Mouse (Mus musculus): ENCODE results near the gene Erbb2. TPM values are rescaled to one million over a fixed set of nuclear protein-coding genes. Genes with fewer than 3 reads are reported as not detected.

Gene Erbb2
- polyA plus RNA-seq, 1 experiment from 2014 or later: 54.9 TPM

DNA sequence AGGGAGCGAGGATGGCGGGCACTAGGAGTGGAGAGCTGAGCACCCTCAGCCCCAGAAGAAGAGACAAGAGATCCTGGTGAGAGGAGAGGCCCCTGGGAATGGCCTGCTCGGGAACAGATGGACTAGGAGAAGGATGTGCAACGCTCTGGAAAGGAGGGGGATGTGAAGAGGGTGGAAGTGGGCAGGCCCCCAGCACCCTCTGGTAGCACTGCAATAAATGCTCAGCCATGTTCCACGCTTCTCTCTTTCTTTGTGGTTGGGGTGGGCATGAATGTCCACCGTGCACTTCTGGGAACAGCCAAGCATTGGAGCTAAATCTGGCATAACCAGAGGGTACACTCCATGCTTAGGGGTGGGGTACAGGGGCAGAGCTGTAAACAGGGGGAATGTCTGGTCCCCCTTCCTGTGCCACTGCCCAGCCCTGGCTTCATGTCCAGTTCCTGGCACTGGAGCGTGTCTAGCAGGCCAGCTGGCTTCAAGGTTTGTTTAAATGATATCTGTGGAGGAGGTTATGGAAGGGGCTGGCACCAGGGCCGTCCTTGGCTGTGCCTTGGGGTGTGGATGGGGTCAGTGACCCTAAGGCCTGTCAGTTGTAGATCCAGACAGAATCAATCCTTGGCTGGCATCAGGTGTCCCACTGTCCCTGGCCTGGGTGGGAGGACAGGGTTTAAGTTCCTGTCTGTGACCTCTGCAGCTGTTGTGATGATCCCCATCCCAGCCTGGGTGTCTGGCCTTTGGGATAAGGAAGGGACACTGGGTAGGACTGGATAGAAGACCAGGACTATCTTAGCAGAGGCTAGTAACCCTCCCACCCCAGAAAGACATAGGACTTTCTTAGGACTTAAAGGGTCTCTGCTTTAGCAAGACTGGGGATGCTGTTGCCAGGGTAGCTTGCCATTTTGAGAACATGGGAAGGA, 27.3 kb upstream of the Erbb2 start:
- no peak overlapping the region for H3K4me3 ChIP-seq (ENCODE audit: low read length)
- no peaks in the 10 kb centered on the region for H3K9me3 ChIP-seq (ENCODE audit: low read length)
- H3K36me3 ChIP-seq (ENCODE audit: insufficient read depth, low read length): peaks cover 9% of the 10 kb centered on the region
- peaks cover 27% of the 10 kb centered on the region for H3K27me3 ChIP-seq (ENCODE audit: insufficient read depth, low read length)
- H3K4me2 ChIP-seq (replicated peaks; ENCODE audit: low read depth, low read length): no peak overlapping the region
- WGBS: 38% methylated on average over 8 of the region's 8 CpGs
- H3K9ac ChIP-seq (replicated peaks; ENCODE audit: low read length): no peak overlapping the region
- peaks cover 24% of the 10 kb centered on the region for H3K4me1 ChIP-seq (ENCODE audit: insufficient read depth, low read length)
- ATAC-seq (ENCODE audit: low FRiP score, low TSS enrichment): peak; percentile 49; the same call in 1 of the 2 replicates
- H3K27ac ChIP-seq (ENCODE audit: low read length): peak overlapping the region; percentile 54

GRCm38 (mm10) chr11:98385638-98386585, 26.4 kb upstream of the Erbb2 start, which contains the start of gene Pnmt:
Gene Pnmt (plus strand): TSS chr11:98386450.
- Histone ChIP-seq H3K4me2 (replicated peaks; ENCODE audit: low read depth, low read length) (no peak within 1 kb of the TSS; the same call in 1 of the 2 replicates), H3K4me1 (ENCODE audit: insufficient read depth, low read length) (peaks cover 24% of the 10 kb centered on the region), H3K4me3 (ENCODE audit: low read length) (no peak within 1 kb of the TSS), H3K36me3 (ENCODE audit: insufficient read depth, low read length) (peaks cover under 1% of the 10 kb centered on the region; the same call in 1 of the 2 replicates), H3K27ac (ENCODE audit: low read length) (no peak within 1 kb of the TSS), H3K9me3 (ENCODE audit: low read length) (no peaks in the 10 kb centered on the region), H3K9ac (replicated peaks; ENCODE audit: low read length) (no peak within 1 kb of the TSS), H3K27me3 (ENCODE audit: insufficient read depth, low read length) (peaks cover 27% of the 10 kb centered on the region)
- 49% methylated on average over 24 of the region's 25 CpGs for WGBS
- no peak for ATAC-seq (ENCODE audit: low FRiP score, low TSS enrichment)

GRCm38 (mm10) chr11:98386596-98386995, 25.7 kb upstream of the Erbb2 start:
- no peak for ATAC-seq (ENCODE audit: low FRiP score, low TSS enrichment)
- Histone ChIP-seq H3K9ac (replicated peaks; ENCODE audit: low read length) (no peak overlapping the region), H3K27me3 (ENCODE audit: insufficient read depth, low read length) (peaks cover 27% of the 10 kb centered on the region), H3K4me3 (ENCODE audit: low read length) (no peak overlapping the region), H3K9me3 (ENCODE audit: low read length) (no peaks in the 10 kb centered on the region), H3K27ac (ENCODE audit: low read length) (no peak overlapping the region), H3K4me2 (replicated peaks; ENCODE audit: low read depth, low read length) (no peak overlapping the region; the same call in 1 of the 2 replicates), H3K36me3 (ENCODE audit: insufficient read depth, low read length) (no peaks in the 10 kb centered on the region), H3K4me1 (ENCODE audit: insufficient read depth, low read length) (peaks cover 24% of the 10 kb centered on the region)
- WGBS: 17% methylated on average over 24 of the region's 24 CpGs

- Histone ChIP-seq H3K4me1 (ENCODE audit: insufficient read depth, low read length) (peaks cover 28% of the 10 kb centered on the region), H3K36me3 (ENCODE audit: insufficient read depth, low read length) (no peaks in the 10 kb centered on the region), H3K9me3 (ENCODE audit: low read length) (no peaks in the 10 kb centered on the region), H3K4me3 (ENCODE audit: low read length) (no peak overlapping the region), H3K27me3 (ENCODE audit: insufficient read depth, low read length) (peaks cover 27% of the 10 kb centered on the region), H3K27ac (ENCODE audit: low read length) (no peak overlapping the region), H3K9ac (replicated peaks; ENCODE audit: low read length) (no peak overlapping the region), H3K4me2 (replicated peaks; ENCODE audit: low read depth, low read length) (no peak overlapping the region)
- 44% methylated on average over 14 of the region's 14 CpGs for WGBS
- no peak for ATAC-seq (ENCODE audit: low FRiP score, low TSS enrichment)
Observed at GRCm38 (mm10) chr11:98387056-98387577, 25.2 kb upstream of the Erbb2 start.

- 54% methylated on average over 10 of the region's 10 CpGs for WGBS
- no peak overlapping the region for H3K4me3 ChIP-seq (ENCODE audit: low read length)
- H3K9me3 ChIP-seq (ENCODE audit: low read length): no peaks in the 10 kb centered on the region
- H3K4me2 ChIP-seq (replicated peaks; ENCODE audit: low read depth, low read length): no peak overlapping the region
- peaks cover 27% of the 10 kb centered on the region for H3K27me3 ChIP-seq (ENCODE audit: insufficient read depth, low read length)
- ATAC-seq (ENCODE audit: low FRiP score, low TSS enrichment): no peak
- H3K4me1 ChIP-seq (ENCODE audit: insufficient read depth, low read length): peaks cover 40% of the 10 kb centered on the region
- H3K36me3 ChIP-seq (ENCODE audit: insufficient read depth, low read length): no peaks in the 10 kb centered on the region
- no peak overlapping the region for H3K9ac ChIP-seq (replicated peaks; ENCODE audit: low read length)
- H3K27ac ChIP-seq (ENCODE audit: low read length): no peak overlapping the region
Observed at GRCm38 (mm10) chr11:98388282-98388681, 24.0 kb upstream of the Erbb2 start.

- WGBS: 26% methylated on average over 9 of the region's 9 CpGs
- H3K27me3 ChIP-seq (ENCODE audit: insufficient read depth, low read length): peaks cover 27% of the 10 kb centered on the region
- ATAC-seq (ENCODE audit: low FRiP score, low TSS enrichment): no peak
- H3K27ac ChIP-seq (ENCODE audit: low read length): no peak overlapping the region
- peaks cover 46% of the 10 kb centered on the region for H3K4me1 ChIP-seq (ENCODE audit: insufficient read depth, low read length)
- no peak overlapping the region for H3K4me2 ChIP-seq (replicated peaks; ENCODE audit: low read depth, low read length)
- H3K9ac ChIP-seq (replicated peaks; ENCODE audit: low read length): no peak overlapping the region
- H3K36me3 ChIP-seq (ENCODE audit: insufficient read depth, low read length): no peaks in the 10 kb centered on the region
- H3K9me3 ChIP-seq (ENCODE audit: low read length): no peaks in the 10 kb centered on the region
- H3K4me3 ChIP-seq (ENCODE audit: low read length): no peak overlapping the region
Observed at GRCm38 (mm10) chr11:98389221-98389780, 23.0 kb upstream of the Erbb2 start.

GRCm38 (mm10) chr11:98390141-98390540, 22.1 kb upstream of the Erbb2 start:
- Histone ChIP-seq H3K36me3 (ENCODE audit: insufficient read depth, low read length) (no peaks in the 10 kb centered on the region), H3K4me3 (ENCODE audit: low read length) (no peak overlapping the region), H3K9ac (replicated peaks; ENCODE audit: low read length) (no peak overlapping the region), H3K4me1 (ENCODE audit: insufficient read depth, low read length) (peaks cover 55% of the 10 kb centered on the region), H3K27me3 (ENCODE audit: insufficient read depth, low read length) (peaks cover 23% of the 10 kb centered on the region), H3K4me2 (replicated peaks; ENCODE audit: low read depth, low read length) (no peak overlapping the region), H3K27ac (ENCODE audit: low read length) (no peak overlapping the region), H3K9me3 (ENCODE audit: low read length) (no peaks in the 10 kb centered on the region)
- WGBS: 77% methylated on average over 12 of the region's 12 CpGs
- ATAC-seq (ENCODE audit: low FRiP score, low TSS enrichment): no peak

- Histone ChIP-seq H3K9me3 (ENCODE audit: low read length) (no peaks in the 10 kb centered on the region), H3K27ac (ENCODE audit: low read length) (peak overlapping the region; percentile 72), H3K9ac (replicated peaks; ENCODE audit: low read length) (no peak overlapping the region; the same call in 1 of the 2 replicates), H3K36me3 (ENCODE audit: insufficient read depth, low read length) (no peaks in the 10 kb centered on the region), H3K4me1 (ENCODE audit: insufficient read depth, low read length) (peaks cover 49% of the 10 kb centered on the region), H3K4me3 (ENCODE audit: low read length) (no peak overlapping the region), H3K27me3 (ENCODE audit: insufficient read depth, low read length) (peaks cover 9% of the 10 kb centered on the region; the same call in 1 of the 2 replicates), H3K4me2 (replicated peaks; ENCODE audit: low read depth, low read length) (no peak overlapping the region)
- no peak; the same call in 1 of the 2 replicates for ATAC-seq (ENCODE audit: low FRiP score, low TSS enrichment)
- WGBS: 23% methylated on average over 7 of the region's 8 CpGs
Observed at GRCm38 (mm10) chr11:98392034-98392433, 20.2 kb upstream of the Erbb2 start.

GRCm38 (mm10) chr11:98392645-98393044, 19.6 kb upstream of the Erbb2 start:
- Histone ChIP-seq H3K27me3 (ENCODE audit: insufficient read depth, low read length) (peaks cover 3% of the 10 kb centered on the region; the same call in 1 of the 2 replicates), H3K9me3 (ENCODE audit: low read length) (no peaks in the 10 kb centered on the region), H3K36me3 (ENCODE audit: insufficient read depth, low read length) (no peaks in the 10 kb centered on the region), H3K4me1 (ENCODE audit: insufficient read depth, low read length) (peaks cover 45% of the 10 kb centered on the region), H3K9ac (replicated peaks; ENCODE audit: low read length) (no peak overlapping the region; the same call in 1 of the 2 replicates), H3K4me2 (replicated peaks; ENCODE audit: low read depth, low read length) (no peak overlapping the region), H3K27ac (ENCODE audit: low read length) (peak overlapping the region; percentile 72), H3K4me3 (ENCODE audit: low read length) (no peak overlapping the region)
- 42% methylated on average over 4 of the region's 4 CpGs for WGBS
- ATAC-seq (ENCODE audit: low FRiP score, low TSS enrichment): 0 out of 2 replicates have a peak, but pooled peaks have one; percentile 4
